Mouse (Mus musculus) mature B cell (primary cell): Measurements from ENCODE around the gene Gm16181.

Source experiments
- in situ Hi-C: fragments of 300-500 bp; cut with MboI; formaldehyde crosslinking; loops from 2 replicates; pipeline ENCODE4 v1.14.3; 2019

The Gm16181 gene

GRCm38 (mm10) chr17:35232659-35233058, 12.0 kb downstream of the Gm16181 start:
- in situ Hi-C loops: loop anchor here (5.0 kb wide), 1 partner anchor 65 kb away; no protein-coding TSS in a partner anchor

GRCm38 (mm10) chr17:35233114-35233980, 12.7 kb downstream of the Gm16181 start, which contains the start of gene Atp6v1g2:
Gene Atp6v1g2, plus strand, starts transcription at chr17:35233660.
- in situ Hi-C loops: loop anchor here (5.0 kb wide), 1 partner anchor 66 kb away; no protein-coding TSS in a partner anchor

GRCm38 (mm10) chr17:35234090-35234489, 13.5 kb downstream of the Gm16181 start:
- in situ Hi-C loops: loop anchor here (5.0 kb wide), 1 partner anchor 67 kb away; no protein-coding TSS in a partner anchor

- in situ Hi-C loops: loop anchor here (5.0 kb wide), 1 partner anchor 68 kb away; no protein-coding TSS in a partner anchor
These were observed 14.3 kb downstream of the Gm16181 start for GRCm38 (mm10) chr17:35234903-35235302.

GRCm38 (mm10) chr17:35235614-35236389, 15.2 kb downstream of the Gm16181 start, which contains the start of gene Nfkbil1:
Gene Nfkbil1, minus strand, starts transcription at chr17:35235792.
- in situ Hi-C loops: no loop called here

- in situ Hi-C loops: no loop called here
These were observed 15.7 kb downstream of the Gm16181 start for GRCm38 (mm10) chr17:35236390-35236746.

GRCm38 (mm10) chr17:35236996-35237395, 16.4 kb downstream of the Gm16181 start:
- in situ Hi-C loops: no loop called here

- in situ Hi-C loops: no loop called here
These were observed 16.9 kb downstream of the Gm16181 start for GRCm38 (mm10) chr17:35237504-35237903.

GRCm38 (mm10) chr17:35239700-35240099, 19.1 kb downstream of the Gm16181 start:
- in situ Hi-C loops: no loop called here

GRCm38 (mm10) chr17:35240384-35241304, 20.0 kb downstream of the Gm16181 start:
- in situ Hi-C loops: no loop called here

- in situ Hi-C loops: no loop called here
These were observed 20.8 kb downstream of the Gm16181 start, which contains the start of gene Ddx39b for GRCm38 (mm10) chr17:35241305-35242014. Gene Ddx39b, plus strand, starts transcription at chr17:35241746.

GRCm38 (mm10) chr17:35242015-35242941, 21.6 kb downstream of the Gm16181 start:
- in situ Hi-C loops: no loop called here

GRCm38 (mm10) chr17:35243086-35243485, 22.5 kb downstream of the Gm16181 start:
- in situ Hi-C loops: no loop called here

- in situ Hi-C loops: no loop called here
These were observed 24.4 kb downstream of the Gm16181 start for GRCm38 (mm10) chr17:35244999-35245398.

- in situ Hi-C loops: no loop called here
These were observed 25.3 kb downstream of the Gm16181 start for GRCm38 (mm10) chr17:35245731-35246623.

- in situ Hi-C loops: no loop called here
These were observed 26.5 kb downstream of the Gm16181 start for GRCm38 (mm10) chr17:35247144-35247543.

GRCm38 (mm10) chr17:35248986-35249385, 28.4 kb downstream of the Gm16181 start:
- in situ Hi-C loops: no loop called here

- in situ Hi-C loops: no loop called here
These were observed 29.0 kb downstream of the Gm16181 start for GRCm38 (mm10) chr17:35249451-35250197.
